Mouse (Mus musculus): ENCODE measurements around the gene Fxyd4. TPM values are rescaled to one million over a fixed set of nuclear protein-coding genes. Genes with fewer than 3 reads are reported as not detected.

Gene Fxyd4
- polyA plus RNA-seq, 1 experiment: not detected

DNA sequence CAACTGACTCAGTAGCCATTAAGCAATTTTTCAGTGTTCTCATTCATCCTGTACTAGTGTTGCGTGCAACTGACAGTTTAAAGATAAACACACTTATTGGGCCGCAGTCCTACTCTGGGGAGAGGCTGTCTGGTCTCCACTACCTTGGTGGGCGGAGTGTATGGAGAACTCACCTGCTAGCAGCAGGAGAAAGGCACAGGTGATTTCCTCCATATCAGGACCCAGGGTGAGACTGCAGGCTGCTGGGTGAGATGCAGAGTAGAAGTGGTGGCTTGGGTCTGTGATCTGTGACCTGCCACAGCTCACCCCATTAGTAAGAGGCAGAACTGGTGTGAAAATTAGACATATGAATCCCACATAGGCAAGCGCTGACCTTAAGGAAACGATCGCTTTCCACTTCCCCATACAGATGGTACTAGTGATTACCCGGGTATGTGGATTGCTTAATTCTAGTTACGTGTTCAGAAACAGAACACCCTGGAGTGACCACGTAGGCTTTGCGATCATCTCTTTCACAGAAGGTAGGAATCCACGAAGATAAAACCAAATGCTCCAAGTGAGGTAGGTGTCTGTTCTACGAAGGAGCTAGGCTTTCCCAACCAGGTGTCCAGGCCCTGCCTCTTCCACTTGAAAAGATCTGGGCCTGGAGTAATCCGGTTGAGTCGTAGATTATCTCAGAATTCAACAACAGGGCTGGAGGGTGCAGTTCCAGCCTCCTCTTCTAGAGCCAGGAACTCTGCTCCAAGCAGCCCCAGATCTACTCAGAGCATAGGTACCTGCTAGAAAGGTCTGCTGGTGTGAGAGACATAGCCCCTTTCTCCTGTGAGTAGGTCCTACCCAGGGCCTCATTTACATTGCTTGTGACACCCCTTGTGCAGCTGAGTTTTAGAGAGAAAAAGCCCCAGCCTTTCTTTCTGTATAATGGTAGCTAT lies 1.5 kb downstream of the Fxyd4 start:
- no peak overlapping the region for H3K27ac ChIP-seq (ENCODE audit: insufficient read depth, low read depth, low read length)
- no peak overlapping the region for H3K4me3 ChIP-seq (ENCODE audit: insufficient read depth, low read length)
- TF ChIP-seq CTCF (IDR thresholded peaks at IDR 0.05; ENCODE audit: low read depth, low read length) (no peak), POLR2A (IDR thresholded peaks at IDR 0.05; ENCODE audit: borderline replicate concordance, low read depth, low read length) (no peak)
- peaks cover 8% of the 10 kb centered on the region for H3K4me1 ChIP-seq (ENCODE audit: control insufficient read depth, insufficient read depth, low read length)

DNA sequence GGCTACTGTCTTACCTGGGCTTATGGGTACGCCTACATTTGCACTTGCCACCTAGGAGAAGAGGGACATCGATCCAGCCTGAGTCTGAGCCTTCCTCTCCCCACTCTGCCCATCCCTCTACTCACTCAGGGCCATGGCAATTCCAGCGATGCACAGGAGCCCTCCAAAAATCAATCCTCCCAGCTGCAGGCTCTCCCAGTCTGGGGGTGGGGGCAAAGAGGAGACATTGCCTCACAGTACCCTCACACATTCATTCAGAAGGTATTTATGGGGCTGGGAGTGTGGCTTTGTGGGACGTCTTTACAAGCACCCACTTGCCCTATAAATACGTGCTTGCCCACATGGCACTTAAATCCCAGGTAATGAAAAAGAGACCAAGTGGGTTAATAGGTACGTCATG lies 3.2 kb downstream of the Fxyd4 start:
- no peak for TF ChIP-seq CTCF (IDR thresholded peaks at IDR 0.05; ENCODE audit: low read depth, low read length)
- no peak for TF ChIP-seq POLR2A (IDR thresholded peaks at IDR 0.05; ENCODE audit: borderline replicate concordance, low read depth, low read length)
- Histone ChIP-seq H3K4me1 (ENCODE audit: control insufficient read depth, insufficient read depth, low read length) (peaks cover 8% of the 10 kb centered on the region), H3K4me3 (ENCODE audit: insufficient read depth, low read length) (no peak overlapping the region), H3K27ac (ENCODE audit: insufficient read depth, low read depth, low read length) (no peak overlapping the region)

DNA sequence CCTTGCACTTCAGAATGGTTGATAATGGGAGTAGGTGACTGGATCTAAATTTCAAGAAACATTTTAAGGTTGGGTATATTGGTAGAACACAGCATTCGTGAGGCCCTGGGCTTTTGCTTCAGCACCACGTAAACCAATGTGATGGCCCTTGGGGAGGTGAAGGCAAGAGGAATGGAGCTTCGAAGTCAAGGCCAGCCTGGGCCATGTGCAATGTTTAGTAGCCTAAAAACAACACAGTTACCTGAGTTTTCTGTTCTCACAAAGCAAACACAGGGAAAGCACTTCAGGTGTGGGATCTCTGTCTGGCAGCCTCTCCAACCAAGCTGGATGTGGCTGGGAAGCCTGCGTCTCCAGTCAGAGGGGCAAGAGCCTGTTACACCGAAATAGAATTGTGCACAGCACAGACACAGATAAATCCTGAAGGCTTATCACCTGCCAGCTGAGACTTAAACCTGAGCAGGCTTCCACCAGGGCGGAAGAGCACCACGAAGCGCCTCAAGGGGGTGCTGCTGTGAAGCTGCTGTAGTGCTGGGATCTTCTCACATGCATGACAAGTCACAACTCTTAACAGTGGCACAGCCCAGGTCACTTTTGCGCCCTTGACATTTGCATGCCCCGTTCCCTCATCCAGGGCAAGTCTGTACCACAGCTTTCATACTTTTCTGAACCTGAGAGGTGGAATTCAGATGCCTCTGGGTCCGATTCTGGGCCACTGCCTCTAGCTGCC lies 5.0 kb downstream of the Fxyd4 start:
- TF ChIP-seq CTCF (IDR thresholded peaks at IDR 0.05; ENCODE audit: low read depth, low read length): no peak
- Histone ChIP-seq H3K27ac (ENCODE audit: insufficient read depth, low read depth, low read length) (no peak overlapping the region), H3K4me1 (ENCODE audit: control insufficient read depth, insufficient read depth, low read length) (peaks cover 8% of the 10 kb centered on the region)

DNA sequence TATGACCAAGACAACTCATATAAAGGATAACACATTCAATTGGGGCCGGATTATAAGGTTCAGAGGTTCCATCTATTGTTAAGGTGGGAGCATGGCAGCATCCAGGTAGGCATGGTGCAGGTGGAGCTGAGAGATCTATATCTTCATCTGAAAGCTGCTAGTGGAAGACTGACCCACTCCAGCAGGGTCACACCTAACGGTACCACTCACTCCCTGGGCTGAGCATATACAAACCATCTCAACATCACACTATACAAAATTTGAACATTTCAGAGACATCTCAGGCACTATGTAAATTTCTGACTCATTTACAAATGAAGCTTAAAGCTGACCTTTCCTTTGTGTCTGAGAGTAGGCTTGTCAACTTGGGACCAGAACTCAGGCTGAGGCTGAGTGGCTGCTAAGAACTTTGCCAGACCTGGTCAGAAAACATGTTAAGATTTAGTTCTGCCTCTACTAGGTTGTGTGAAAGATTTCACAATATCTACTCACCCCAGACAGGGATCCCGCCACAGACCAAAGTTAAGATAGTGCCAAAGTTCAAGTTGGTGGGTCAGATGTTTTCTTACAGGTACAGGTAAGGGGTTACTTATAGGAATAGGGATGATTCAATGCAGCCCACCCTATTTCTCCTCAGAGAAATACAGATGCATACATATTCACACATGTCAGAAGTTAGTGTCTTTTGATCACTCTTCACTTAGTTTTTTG lies 7.4 kb downstream of the Fxyd4 start:
- TF ChIP-seq POLR2A (IDR thresholded peaks at IDR 0.05; ENCODE audit: borderline replicate concordance, low read depth, low read length) (no peak), CTCF (IDR thresholded peaks at IDR 0.05; ENCODE audit: low read depth, low read length) (no peak)
- H3K4me3 ChIP-seq (ENCODE audit: insufficient read depth, low read length): no peak overlapping the region
- no peaks in the 10 kb centered on the region for H3K4me1 ChIP-seq (ENCODE audit: control insufficient read depth, insufficient read depth, low read length)
- H3K27ac ChIP-seq (ENCODE audit: insufficient read depth, low read depth, low read length): no peak overlapping the region

More for the DNA sequence above, 5.0 kb downstream of the Fxyd4 start:
- H3K4me3 ChIP-seq (ENCODE audit: insufficient read depth, low read length): no peak overlapping the region

DNA sequence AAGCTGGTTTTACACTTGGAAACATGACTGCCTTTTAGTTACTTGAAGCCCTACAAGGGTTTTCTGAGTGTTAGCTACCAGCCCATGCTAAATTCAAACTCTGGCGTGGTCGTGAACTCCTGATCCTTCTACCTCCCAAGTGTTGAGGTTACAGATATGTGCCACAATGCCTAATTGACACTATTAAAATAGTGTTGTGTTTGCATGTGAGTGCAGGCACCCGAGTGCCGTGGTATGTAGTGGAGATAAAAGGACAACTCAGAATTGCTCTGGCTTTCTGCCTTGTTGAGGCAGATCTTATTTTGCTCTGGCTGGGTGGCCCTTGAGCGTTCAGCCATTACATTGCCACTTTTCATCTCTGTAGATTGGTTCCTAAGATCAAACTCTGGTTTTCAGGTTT lies 8.7 kb downstream of the Fxyd4 start:
- no peak for TF ChIP-seq POLR2A (IDR thresholded peaks at IDR 0.05; ENCODE audit: borderline replicate concordance, low read depth, low read length)
- no peak for TF ChIP-seq CTCF (IDR thresholded peaks at IDR 0.05; ENCODE audit: low read depth, low read length)
- Histone ChIP-seq H3K4me1 (ENCODE audit: control insufficient read depth, insufficient read depth, low read length) (no peaks in the 10 kb centered on the region), H3K27ac (ENCODE audit: insufficient read depth, low read depth, low read length) (no peak overlapping the region), H3K4me3 (ENCODE audit: insufficient read depth, low read length) (no peak overlapping the region)

DNA sequence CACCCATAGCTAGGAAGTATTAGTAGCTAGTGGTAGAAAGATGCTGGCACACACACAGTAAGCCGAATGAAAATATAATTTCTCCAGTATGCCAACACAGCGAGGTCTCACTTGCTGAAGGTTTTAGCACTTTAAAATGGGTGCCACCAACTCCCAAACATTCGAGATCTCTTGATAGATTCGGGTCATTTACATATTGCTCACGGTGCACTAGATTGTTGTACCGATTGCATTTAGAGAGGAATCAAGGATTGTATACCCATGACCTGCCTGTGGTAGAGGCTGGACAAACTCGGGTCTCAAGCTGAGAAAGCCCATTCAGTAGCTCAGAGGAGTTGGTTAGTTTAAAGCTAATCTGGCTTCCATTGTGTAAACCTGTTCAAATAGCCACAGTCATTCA lies 9.5 kb downstream of the Fxyd4 start:
- TF ChIP-seq CTCF (IDR thresholded peaks at IDR 0.05; ENCODE audit: low read depth, low read length) (no peak), POLR2A (IDR thresholded peaks at IDR 0.05; ENCODE audit: borderline replicate concordance, low read depth, low read length) (no peak)
- no peaks in the 10 kb centered on the region for H3K4me1 ChIP-seq (ENCODE audit: control insufficient read depth, insufficient read depth, low read length)
- no peak overlapping the region for H3K27ac ChIP-seq (ENCODE audit: insufficient read depth, low read depth, low read length)
- no peak overlapping the region for H3K4me3 ChIP-seq (ENCODE audit: insufficient read depth, low read length)

DNA sequence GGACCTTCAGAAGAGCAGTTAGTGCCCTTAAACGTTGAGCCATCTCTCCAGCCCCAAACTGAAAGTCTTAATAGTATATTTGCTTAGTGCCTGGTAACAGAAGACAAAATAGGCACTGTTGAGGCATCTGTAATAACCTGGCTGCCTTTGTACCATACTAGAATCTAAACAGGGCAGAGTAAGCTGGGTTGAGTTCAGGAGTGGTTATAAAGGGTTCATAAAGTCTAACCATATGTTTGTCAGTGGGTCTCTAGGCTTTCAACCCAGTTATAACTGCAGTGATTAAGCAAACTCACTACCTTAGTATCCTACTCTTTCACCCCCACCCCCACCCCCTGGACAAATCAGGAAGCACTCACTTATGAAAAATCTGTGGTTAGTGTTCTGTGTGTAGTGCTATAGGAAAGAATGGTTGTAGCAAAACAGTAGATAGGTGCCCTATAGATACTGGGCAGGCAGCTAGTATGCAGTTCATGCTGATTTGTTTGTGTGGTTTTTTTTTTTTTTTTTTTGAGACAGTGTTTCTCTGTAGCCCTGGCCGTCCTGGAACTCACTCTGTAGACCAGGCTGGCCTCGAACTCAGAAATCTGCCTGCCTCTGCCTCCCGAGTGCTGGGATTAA lies 10.5 kb downstream of the Fxyd4 start:
- Histone ChIP-seq H3K27ac (ENCODE audit: insufficient read depth, low read depth, low read length) (no peak overlapping the region), H3K4me1 (ENCODE audit: control insufficient read depth, insufficient read depth, low read length) (no peaks in the 10 kb centered on the region), H3K4me3 (ENCODE audit: insufficient read depth, low read length) (no peak overlapping the region)
- TF ChIP-seq POLR2A (IDR thresholded peaks at IDR 0.05; ENCODE audit: borderline replicate concordance, low read depth, low read length) (no peak), CTCF (IDR thresholded peaks at IDR 0.05; ENCODE audit: low read depth, low read length) (no peak)

DNA sequence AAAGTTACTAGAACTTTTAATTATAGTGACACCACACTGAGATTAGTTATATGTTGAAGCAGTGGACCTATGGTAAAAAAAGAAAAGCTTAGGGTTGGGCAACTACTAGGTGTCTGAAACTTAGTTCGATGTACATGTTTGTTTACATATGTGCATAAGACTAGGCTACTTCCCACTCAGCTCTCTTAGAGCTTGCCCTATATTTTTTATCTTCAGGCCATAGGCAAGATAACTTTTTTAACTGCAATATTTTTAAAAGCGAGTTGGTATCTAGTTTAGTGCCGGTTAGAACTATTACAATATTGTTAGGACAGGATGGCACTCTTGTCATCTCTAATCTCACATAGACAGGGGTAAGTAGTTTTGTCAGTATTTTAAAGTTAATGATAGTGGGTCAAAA lies 15.5 kb downstream of the Fxyd4 start:
- H3K4me3 ChIP-seq (ENCODE audit: insufficient read depth, low read length): no peak overlapping the region
- H3K27ac ChIP-seq (ENCODE audit: insufficient read depth, low read depth, low read length): no peak overlapping the region
- TF ChIP-seq POLR2A (IDR thresholded peaks at IDR 0.05; ENCODE audit: borderline replicate concordance, low read depth, low read length): no peak
- TF ChIP-seq CTCF (IDR thresholded peaks at IDR 0.05; ENCODE audit: low read depth, low read length): no peak
- peaks cover 2% of the 10 kb centered on the region; the same call in 1 of the 2 replicates for H3K4me1 ChIP-seq (ENCODE audit: control insufficient read depth, insufficient read depth, low read length)
